Mouse (Mus musculus): Measurements from ENCODE around the gene Slc25a54.

Slc25a54 gene

DNA sequence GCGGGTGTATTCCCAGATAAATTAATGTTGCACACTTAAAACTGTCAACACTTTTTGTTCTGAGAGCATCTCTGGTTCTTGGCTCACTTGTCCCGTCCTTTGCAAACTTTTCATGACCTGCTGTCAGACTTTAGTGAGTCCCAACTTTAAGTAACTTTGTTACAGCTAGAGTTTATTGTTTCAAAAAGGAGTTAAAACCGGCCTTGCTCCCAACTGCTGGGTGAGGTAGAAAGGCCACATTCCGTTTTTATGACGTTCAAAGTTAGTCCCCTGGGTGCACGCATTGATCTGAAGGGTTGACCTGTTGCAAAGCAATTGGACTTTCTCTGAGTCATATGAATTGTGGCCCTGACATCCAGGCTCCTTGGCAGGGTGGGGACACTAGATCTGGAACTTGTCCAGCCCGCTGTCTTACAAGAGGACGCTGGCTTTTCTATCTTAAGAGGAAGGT, 43.3 kb downstream of the Slc25a54 start:
- DNase-seq (ENCODE audit: low read depth in 2 of 2, low spot score in 2 of 2) = no peak

DNA sequence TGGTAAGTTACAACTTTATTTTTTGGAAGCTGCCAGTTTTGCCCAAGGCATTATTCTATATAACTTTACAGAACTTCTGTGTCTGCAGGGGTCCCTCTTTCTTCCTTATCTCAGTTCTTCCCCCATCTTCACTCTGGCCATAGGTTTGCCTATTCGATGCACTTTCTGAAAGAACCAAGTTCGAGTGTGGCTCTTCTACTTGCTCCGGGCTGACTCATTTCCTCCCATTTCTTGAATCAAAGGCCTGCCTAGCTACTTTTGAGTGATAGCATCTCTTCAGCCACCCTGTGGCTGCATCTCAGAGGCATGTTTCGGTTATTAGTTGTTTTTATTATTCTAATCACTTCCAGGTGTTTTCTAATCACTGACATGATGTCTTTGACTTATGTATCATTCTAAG, 43.8 kb downstream of the Slc25a54 start:
- no peak for DNase-seq (ENCODE audit: low read depth in 2 of 2, low spot score in 2 of 2)

DNA sequence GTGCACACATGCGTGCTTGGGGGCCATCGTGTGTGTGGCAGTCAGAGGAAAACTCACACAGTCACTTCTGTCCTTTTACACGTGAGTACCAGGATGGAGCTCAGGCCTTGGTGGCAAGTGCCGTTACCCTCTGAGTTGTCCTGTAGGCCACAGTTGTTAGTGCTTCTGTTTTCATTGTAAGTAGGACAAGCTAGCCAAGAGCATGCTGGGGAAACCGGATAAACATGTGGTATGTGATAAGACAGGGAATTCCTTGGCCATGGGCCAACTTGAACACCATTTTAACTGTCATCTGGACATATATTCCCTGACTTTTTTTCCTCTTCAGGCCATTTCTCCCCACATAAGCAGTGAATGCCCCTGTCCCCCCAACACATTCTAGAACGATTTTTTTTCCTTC, 45.3 kb downstream of the Slc25a54 start:
- no peak for DNase-seq (ENCODE audit: low read depth in 2 of 2, low spot score in 2 of 2)

DNA sequence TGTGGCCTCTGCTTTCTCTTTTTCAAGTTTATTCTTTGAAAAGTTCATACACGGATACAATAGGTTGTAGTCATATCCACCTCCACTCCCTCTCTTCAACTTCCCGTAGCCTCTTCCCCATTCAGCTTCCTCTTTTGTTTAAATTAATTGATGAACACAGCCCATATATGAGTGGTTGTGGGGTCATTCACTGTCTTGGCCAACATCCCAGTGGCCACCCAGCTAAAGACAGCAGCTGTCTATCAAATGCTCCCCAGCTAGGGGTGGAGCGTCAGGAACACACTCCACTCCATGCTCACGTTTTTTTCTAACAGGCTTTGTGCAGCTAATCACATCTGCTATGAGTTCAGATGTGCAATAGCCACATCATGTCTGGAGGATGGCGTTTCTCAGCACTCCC, 49.5 kb downstream of the Slc25a54 start:
- no peak for DNase-seq (ENCODE audit: low read depth in 2 of 2, low spot score in 2 of 2)

DNA sequence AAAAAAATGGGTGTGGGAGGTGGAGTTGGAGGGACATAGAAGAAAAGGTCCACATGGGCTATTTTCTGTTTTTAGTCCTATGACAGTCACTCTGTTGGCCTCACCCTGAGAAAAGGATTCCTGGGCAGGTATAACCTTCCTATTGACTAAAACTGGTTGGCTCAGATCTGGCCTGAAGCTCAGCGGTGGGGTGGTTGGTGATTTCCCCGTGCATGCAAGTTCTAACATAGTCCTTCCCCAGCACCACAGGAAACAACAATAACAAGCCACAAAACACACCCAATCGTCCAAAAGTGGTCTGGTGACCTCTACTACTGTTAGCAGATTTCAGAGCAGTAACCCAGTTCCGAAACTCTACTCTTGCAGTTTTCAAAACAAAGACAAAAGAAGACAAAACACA, 52.7 kb downstream of the Slc25a54 start:
- no peak for DNase-seq (ENCODE audit: low read depth in 2 of 2, low spot score in 2 of 2)

DNA sequence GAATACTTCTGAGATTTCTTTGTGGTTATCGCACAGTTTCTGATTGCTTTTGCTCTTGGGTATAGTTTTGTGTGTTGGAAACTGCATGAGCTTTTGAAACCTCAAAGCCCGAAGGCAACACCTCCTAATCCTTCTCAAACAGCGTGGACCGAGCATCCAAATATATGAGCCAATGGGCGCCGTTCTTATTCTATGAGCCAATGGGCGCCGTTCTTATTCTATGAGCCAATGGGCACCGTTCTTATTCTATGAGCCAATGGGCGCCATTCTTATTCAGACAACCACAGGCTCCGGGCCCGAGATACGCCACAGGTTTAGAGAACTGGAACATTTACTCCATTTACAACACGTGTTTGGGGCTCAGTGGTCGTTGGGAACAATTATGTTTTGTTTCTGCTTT, 53.8 kb downstream of the Slc25a54 start:
- DNase-seq (ENCODE audit: low read depth in 2 of 2, low spot score in 2 of 2) = no peak

DNA sequence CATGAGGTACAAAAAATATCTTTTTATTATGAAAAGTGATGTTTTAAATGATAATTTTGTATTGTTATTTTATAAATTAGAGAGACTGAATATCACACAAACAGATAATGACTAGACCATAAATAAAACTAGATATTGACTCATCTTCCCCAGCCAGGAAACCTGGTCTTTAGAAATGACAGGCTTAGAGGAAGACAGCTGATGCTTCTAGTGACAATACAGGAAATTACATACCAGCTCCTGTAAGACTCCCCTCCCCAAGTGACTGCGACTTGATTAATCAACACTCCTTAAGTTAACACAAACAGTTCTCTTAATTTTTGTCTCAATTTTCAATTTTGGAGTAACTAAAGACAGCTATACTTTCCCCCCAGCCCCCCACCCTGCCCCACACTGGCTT, 55.1 kb downstream of the Slc25a54 start:
- no peak for DNase-seq (ENCODE audit: low read depth in 2 of 2, low spot score in 2 of 2)

DNA sequence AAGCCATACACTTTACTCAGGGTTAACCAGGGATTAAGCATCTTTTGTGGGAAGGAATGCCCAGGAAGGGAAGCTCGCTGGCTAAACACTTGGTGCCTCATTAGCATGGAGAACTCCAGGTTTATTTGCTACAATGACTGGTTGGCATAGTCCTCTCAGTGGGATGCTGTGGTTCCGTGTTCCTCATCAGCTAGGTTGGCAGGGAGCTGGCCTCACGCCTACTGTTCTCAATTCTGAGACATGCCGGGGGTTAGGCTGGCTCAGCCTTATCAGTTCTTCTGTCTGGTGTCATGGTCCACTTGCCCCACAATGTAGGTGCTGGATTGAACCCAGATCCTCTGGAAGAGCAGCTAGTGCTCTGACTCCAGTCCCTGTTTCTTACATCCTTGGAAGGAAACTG, 72.3 kb downstream of the Slc25a54 start:
- DNase-seq (ENCODE audit: low read depth in 2 of 2, low spot score in 2 of 2) = no peak

DNA sequence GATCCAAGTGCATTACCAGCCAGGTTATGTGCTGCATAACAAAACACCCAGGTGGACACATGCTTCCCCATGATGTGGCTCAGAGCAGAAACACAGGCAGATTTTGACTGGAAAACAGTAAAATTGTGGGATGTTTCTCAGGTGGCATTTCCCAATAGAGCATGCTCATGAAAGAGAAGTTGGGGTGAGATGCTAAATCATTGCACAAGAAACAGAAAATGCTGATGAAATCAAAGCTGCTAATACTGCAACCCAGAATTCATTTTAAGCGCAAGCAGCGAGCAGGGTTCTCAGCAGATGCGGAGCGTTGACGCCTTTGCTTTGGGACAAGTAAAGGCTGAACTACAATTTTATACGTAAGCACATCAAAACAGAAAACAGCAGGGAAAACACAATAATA, 73.1 kb downstream of the Slc25a54 start:
- no peak for DNase-seq (ENCODE audit: low read depth in 2 of 2, low spot score in 2 of 2)

DNA sequence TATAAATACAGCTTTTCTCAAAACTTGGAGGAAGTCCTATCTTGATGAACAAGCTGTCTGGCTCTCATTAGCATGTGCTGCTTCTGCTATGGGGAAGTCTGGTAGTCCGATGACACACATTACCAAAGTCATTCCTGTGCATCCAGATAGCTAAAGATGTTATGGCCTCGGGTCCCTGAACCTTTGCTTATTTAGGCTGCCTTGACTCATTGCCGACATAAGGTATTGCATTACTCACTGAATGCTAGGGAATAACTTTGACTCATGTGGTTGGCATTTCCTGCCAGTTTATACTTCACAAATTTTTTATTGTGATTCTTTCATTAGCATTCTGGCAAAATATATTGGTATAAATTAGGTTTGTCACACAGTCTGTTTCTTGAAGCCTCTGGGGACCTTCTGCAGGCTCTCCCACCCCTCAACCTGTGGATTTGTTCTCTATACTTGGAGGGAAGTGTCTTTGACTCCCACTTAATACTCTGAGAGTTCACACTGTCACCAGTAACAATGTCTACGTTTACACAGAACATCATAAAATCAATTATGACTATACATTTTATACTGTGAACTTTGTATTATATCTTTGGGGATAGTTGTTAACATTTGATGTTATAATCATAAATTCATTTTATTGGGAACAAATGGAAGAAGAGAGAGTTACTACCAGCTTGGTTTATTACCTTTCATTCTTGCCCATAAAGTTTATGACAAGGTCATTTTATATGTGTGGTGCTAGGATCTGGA, 75.8 kb downstream of the Slc25a54 start:
- DNase-seq (ENCODE audit: low read depth in 2 of 2, low spot score in 2 of 2) = no peak

DNA sequence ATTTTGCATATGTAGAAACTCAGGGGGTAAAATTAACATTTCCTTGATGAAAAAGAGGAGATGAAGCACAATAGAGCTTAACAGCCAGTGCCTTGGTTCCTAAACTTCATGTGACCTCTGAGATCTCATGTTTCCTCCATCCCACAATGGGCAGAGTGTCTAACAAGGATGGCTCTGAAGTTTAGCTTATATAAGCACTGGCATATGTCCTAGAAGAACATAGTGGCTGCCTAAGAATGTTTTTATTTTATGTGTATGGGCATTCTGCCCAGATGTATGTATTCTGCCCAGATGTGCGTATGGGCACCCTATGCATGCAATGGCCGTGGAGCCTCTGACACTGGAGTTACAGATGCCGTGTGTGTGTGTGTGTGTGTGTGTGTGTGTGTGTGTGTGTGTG, 77.2 kb downstream of the Slc25a54 start:
- no peak for DNase-seq (ENCODE audit: low read depth in 2 of 2, low spot score in 2 of 2)

DNA sequence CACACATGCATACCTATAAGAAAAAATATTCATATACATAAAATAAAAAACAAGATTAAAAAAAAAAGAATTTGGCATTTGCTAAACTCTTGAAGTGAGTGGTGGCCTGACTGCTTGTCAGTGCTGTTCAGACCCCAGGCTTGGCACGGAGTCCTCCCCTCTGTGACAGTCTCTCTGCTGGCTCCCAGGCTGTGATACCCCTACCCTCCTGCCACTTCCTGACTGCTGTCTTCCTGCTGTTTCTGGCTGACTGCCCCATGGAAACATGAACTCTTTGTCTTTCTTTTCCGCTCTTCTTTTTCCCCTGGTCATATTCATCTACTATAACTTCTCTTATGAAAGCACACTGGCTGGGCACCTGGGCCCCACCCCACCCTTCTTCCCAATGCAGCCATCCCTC, 83.8 kb downstream of the Slc25a54 start:
- no peak for DNase-seq (ENCODE audit: low read depth in 2 of 2, low spot score in 2 of 2)

DNA sequence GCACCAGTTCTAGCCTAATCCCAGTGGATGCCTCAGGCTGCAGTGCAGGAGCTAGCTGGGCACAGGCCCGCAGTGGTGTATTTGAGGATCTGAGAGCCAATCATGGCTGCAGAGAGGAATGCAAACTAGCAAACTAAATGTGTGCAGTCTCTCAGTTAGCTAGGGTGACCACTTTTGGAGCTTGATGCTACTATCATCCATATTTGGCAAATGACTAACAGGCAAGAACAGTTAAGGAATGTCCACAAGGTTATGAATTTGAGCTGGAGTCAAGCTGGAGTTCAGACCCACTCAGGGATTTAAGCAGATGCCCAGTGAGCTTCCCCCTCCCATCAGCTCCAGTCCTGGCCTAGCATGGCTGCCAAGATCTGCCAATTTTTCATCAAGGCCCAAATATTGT, 84.4 kb downstream of the Slc25a54 start:
- no peak for DNase-seq (ENCODE audit: low read depth in 2 of 2, low spot score in 2 of 2)

DNA sequence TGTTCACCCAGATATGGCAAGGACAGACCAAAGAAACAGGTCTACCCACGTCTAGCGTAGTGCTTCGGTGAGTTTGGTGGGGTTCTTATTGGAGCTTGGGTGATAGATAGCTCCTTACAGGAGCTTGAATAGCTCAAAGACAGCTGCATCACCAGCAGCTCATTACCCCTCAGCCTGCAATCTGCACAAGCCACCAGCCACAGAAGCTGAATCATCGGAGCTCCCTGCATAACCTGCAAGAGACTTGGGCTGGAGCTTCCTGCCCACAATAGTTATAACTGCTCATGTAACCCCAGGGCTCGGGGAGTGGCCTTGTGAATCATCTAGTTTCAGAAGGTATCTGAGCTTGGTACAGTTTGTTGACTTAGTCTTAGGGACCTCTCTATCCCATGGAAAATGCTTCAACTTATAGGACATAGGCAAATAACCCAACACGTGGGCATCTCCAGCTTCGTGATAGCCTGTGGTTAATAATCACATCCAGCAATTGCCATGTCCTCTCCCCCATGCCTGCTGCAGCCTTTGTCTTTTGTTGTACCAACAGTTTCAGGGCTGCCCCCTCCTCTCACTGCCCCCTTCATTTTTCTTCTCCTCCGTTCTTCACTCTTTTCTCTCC, 85.1 kb downstream of the Slc25a54 start:
- no peak for DNase-seq (ENCODE audit: low read depth in 2 of 2, low spot score in 2 of 2)

Measured in CD8-positive naive resting alpha-beta T cell, adult 2 months (primary cell).